Mouse (Mus musculus) lung, adult 2 months (tissue): ENCODE measurements around the gene Sf3b2. TPM values are rescaled to one million over a fixed set of nuclear protein-coding genes. Genes with fewer than 3 reads are reported as not detected.
"Not testable (repeated sequence)": the region's sequence is repeated elsewhere in the genome, so short reads cannot be mapped to it uniquely, and the experiment has no call there.

ENCODE experiments used
- DNase-seq: peaks from one replicate; pipeline ENCODE4 v3.0.0; 2022
- H3K4me1 ChIP-seq: fragments of 200-500 bp; 2 replicates; pipeline ENCODE4 v1.6.1; 2011; ENCODE audit warnings: low read length; ENCODE audit not compliant: control insufficient read depth, insufficient read depth
- H3K4me3 ChIP-seq: fragments of 200-500 bp; replicated peaks from 2 replicates; pipeline ENCODE3; 2011; ENCODE audit warnings: low read depth, mild to moderate bottlenecking, control low read depth, low read length; ENCODE audit errors: extremely low read depth
- CTCF ChIP-seq: fragments of 200-500 bp; IDR thresholded peaks from 2 replicates; pipeline ENCODE4 v1.5.1; 2011; ENCODE audit warnings: mild to moderate bottlenecking, low read length, control low read depth; ENCODE audit not compliant: insufficient read depth
- POLR2A ChIP-seq: fragments of 200-500 bp; IDR thresholded peaks from 2 replicates; pipeline ENCODE4 v1.6.1; 2011; ENCODE audit warnings: low read depth, mild to moderate bottlenecking, control low read depth, low read length, borderline replicate concordance; ENCODE audit errors: extremely low read depth
- WGBS: fragments of 180-500 bp; shearing (Covaris S2); methylation state at CpG from one replicate; pipeline ENCODE4 v1.1.7; 2018; 5-methylcytosine and 5-hydroxymethylcytosine counted together
- polyA plus RNA-seq: library from polyadenylated mRNA; depleted of rRNA; stranded (reverse); fragments of >200 nt; gene quantifications from 2 replicates; pipeline ENCODE4 v1.2.3, GENCODE M21; 2012; rRNA removed

Sf3b2 gene
- polyA plus RNA-seq, 1 experiment: 132 TPM

GRCm38 (mm10) chr19:5267015-5267414, 28.2 kb downstream of the Sf3b2 start:
- DNase-seq: no peak
- peaks cover 13% of the 10 kb centered on the region for H3K4me1 ChIP-seq
- no peak overlapping the region for H3K4me3 ChIP-seq
- WGBS: 86% methylated on average over 5 of the region's 5 CpGs
- TF ChIP-seq POLR2A (no peak), CTCF (no peak)

DNA sequence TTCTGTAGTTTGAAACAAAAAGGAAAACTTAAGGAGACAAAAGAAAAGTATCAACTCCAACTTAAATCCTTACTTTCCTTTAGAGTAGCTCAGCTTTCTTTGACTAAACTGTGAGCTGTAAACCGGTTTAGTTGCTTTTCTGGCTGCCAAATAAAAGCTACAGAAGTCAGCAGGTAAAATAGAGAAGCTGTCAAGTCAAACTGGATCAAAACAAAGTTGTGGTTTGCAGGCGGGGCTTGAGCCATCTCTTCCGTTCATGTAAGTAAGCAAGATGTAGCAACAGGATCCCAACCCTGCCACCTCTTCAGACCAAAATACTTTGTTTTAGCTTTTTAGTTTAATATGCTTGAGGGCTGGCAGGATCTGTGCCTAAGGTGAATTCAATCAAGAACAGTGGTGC, 38.1 kb downstream of the Sf3b2 start:
- Histone ChIP-seq H3K4me3 (no peak overlapping the region), H3K4me1 (no peaks in the 10 kb centered on the region)
- no peak for TF ChIP-seq POLR2A
- no peak for TF ChIP-seq CTCF
- DNase-seq: no peak
- WGBS: 28% methylated on average over 3 of the region's 3 CpGs

GRCm38 (mm10) chr19:5236981-5237380, 58.3 kb downstream of the Sf3b2 start:
- DNase-seq, H3K4me3 ChIP-seq, H3K4me1 ChIP-seq: not testable (repeated sequence)
- 96% methylated on average over 1 of the region's 1 CpGs for WGBS

- WGBS: 77% methylated on average over 4 of the region's 4 CpGs
- no peak for DNase-seq
- H3K4me1 ChIP-seq: no peaks in the 10 kb centered on the region; the same call in 1 of the 2 replicates
- TF ChIP-seq CTCF (no peak), POLR2A (no peak)
- no peak overlapping the region for H3K4me3 ChIP-seq
Observed at GRCm38 (mm10) chr19:5232696-5233095, 62.6 kb downstream of the Sf3b2 start.

DNA sequence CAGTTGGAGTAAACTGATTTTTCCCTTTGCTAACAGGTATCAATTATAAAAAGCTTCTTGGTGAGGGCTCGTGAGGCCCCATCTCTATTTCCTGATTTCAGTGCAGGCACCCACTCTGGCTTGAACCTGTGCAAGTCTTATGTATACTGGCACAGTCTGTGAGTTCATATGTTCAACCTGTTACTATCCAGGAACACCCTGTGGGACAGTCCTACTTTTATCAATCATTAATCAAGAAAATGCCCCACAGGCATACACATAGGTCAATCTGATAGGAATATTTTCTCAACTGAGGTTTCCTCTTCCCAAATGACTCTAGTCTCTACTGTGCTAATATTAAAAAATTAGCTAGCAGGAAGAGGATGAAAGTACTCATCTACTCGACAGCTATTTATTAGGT, 65.1 kb downstream of the Sf3b2 start:
- 64% methylated on average over 2 of the region's 2 CpGs for WGBS
- H3K4me3 ChIP-seq: no peak overlapping the region
- H3K4me1 ChIP-seq: peaks cover 5% of the 10 kb centered on the region
- no peak for DNase-seq
- TF ChIP-seq CTCF (no peak), POLR2A (no peak)

DNA sequence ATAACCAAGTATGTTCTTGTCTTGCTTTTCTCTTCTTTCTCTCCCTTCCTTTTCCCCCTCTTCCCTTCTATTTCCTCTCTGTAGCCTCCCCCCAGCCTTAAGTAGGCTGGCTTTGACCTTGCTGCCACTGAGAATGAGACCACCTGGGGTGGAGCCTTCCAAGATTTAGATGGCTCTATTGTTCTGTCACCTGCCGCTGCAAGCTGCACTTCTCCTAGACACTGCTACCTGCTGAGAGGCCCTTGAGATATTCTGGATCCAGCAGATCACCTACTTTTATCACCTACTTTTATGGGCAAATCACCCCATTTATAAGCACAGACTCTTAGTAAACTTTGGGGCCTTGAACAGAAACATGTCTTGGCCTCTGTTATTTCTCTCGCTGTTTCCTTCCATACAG, 70.6 kb downstream of the Sf3b2 start:
- peaks cover 5% of the 10 kb centered on the region; the same call in 1 of the 2 replicates for H3K4me1 ChIP-seq
- TF ChIP-seq CTCF: no peak
- TF ChIP-seq POLR2A: no peak
- no peak overlapping the region for H3K4me3 ChIP-seq
- DNase-seq: no peak
- WGBS: 81% methylated on average over 2 of the region's 2 CpGs

DNA sequence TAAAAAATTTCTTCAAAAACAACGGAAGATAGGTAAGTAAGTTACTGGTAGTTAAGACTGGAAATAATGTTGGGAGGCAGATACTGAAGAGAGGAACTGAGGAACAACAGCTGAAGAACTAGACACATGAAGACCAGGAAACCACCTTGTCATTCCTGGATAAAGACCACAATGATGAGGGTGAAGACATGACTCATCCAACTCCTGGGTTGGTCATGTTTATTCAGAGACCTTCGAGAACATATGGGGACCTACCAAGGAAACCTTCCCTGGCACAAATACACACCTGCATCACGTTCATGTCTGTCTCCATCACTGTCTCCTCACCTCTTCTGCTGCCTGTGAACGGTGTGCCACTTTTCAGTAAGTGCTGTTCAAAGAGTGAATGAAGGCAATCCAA, 71.2 kb downstream of the Sf3b2 start:
- Histone ChIP-seq H3K4me3 (no peak overlapping the region), H3K4me1 (peaks cover 5% of the 10 kb centered on the region; the same call in 1 of the 2 replicates)
- 77% methylated on average over 4 of the region's 4 CpGs for WGBS
- DNase-seq: no peak
- no peak for TF ChIP-seq CTCF
- TF ChIP-seq POLR2A: no peak

Other genes starting within 250 kb of the Sf3b2 start
- 10.2 and 10.4 TPM in 2 replicates for gene Rin1, start 245.0 kb downstream of the Sf3b2 start, polyA plus RNA-seq
- 20.9 and 22.6 TPM in 2 replicates for gene Cd248, start 227.4 kb downstream of the Sf3b2 start, polyA plus RNA-seq
- gene Tmem151a, start 209.9 kb downstream of the Sf3b2 start, polyA plus RNA-seq: 10.7 and 11.8 TPM in 2 replicates
- 154 and 165 TPM in 2 replicates for gene Yif1a, start 206.9 kb downstream of the Sf3b2 start, polyA plus RNA-seq
- gene Cnih2, start 196.9 kb downstream of the Sf3b2 start, polyA plus RNA-seq: 1.2 and 1.3 TPM in 2 replicates
- 213 and 232 TPM in 2 replicates for gene Rab1b, start 188.4 kb downstream of the Sf3b2 start, polyA plus RNA-seq
- gene Klc2, start 176.9 kb downstream of the Sf3b2 start, polyA plus RNA-seq: 35.5 and 47.3 TPM in 2 replicates
- 37.2 and 40.6 TPM in 2 replicates for gene Pacs1, start 22.3 kb downstream of the Sf3b2 start, polyA plus RNA-seq
- gene Gal3st3, start 2.9 kb upstream of the Sf3b2 start, polyA plus RNA-seq: 1.9 and 2.3 TPM in 2 replicates
- gene Catsper1, start 40.3 kb upstream of the Sf3b2 start, polyA plus RNA-seq: not detected in 2 replicates
- gene Cst6, start 54.1 kb upstream of the Sf3b2 start, polyA plus RNA-seq: 1.9 and 32.5 TPM in 2 replicates
- 15.5 and 21.4 TPM in 2 replicates for gene Eif1ad, start 71.3 kb upstream of the Sf3b2 start, polyA plus RNA-seq
- 68.1 and 94.3 TPM in 2 replicates for gene Banf1, start 71.7 kb upstream of the Sf3b2 start, polyA plus RNA-seq
- 15.6 and 35.7 TPM in 2 replicates for gene Sart1, start 93.2 kb upstream of the Sf3b2 start, polyA plus RNA-seq
- gene Tsga10ip, start 107.1 kb upstream of the Sf3b2 start, polyA plus RNA-seq: not detected in 2 replicates
- gene Drap1, start 129.5 kb upstream of the Sf3b2 start, polyA plus RNA-seq: 151 and 176 TPM in 2 replicates
- 85.2 and 86.7 TPM in 2 replicates for gene AI837181, start 129.7 kb upstream of the Sf3b2 start, polyA plus RNA-seq
- gene Fosl1, start 152.1 kb upstream of the Sf3b2 start, polyA plus RNA-seq: 0.34 and 0.36 TPM in 2 replicates
- gene Ccdc85b, start 162.4 kb upstream of the Sf3b2 start, polyA plus RNA-seq: 15.8 and 17.0 TPM in 2 replicates
- gene Fibp, start 165.2 kb upstream of the Sf3b2 start, polyA plus RNA-seq: 129 and 144 TPM in 2 replicates
- 4.9 and 5.7 TPM in 2 replicates for gene Ctsw, start 173.1 kb upstream of the Sf3b2 start, polyA plus RNA-seq
- 96.9 and 103 TPM in 2 replicates for gene Efemp2, start 178.5 kb upstream of the Sf3b2 start, polyA plus RNA-seq
- gene Mus81, start 192.9 kb upstream of the Sf3b2 start, polyA plus RNA-seq: 50.3 and 53.0 TPM in 2 replicates
- 439 and 568 TPM in 2 replicates for gene Cfl1, start 195.0 kb upstream of the Sf3b2 start, polyA plus RNA-seq
- 1.1 and 1.2 TPM in 2 replicates for gene 1700020D05Rik, start 208.3 kb upstream of the Sf3b2 start, polyA plus RNA-seq
- gene Snx32, start 215.1 kb upstream of the Sf3b2 start, polyA plus RNA-seq: 8.8 and 15.6 TPM in 2 replicates